Mouse (Mus musculus) neural tube, embryonic 13.5 days (tissue): ENCODE results near the gene Cacna1s. TPM values are rescaled to one million over a fixed set of nuclear protein-coding genes. Genes with fewer than 3 reads are reported as not detected.

ENCODE experiments used
- ATAC-seq: fragments of 200-750 bp; cut with Nextera tagmentation; 2 replicates; pipeline ENCODE4 v1.8.0; 2017; ENCODE audit warnings: low read depth, mild to moderate bottlenecking, moderate TSS enrichment, moderate library complexity
- H3K27ac ChIP-seq: fragments of 300-500 bp; sonication (generic); replicated peaks from 2 replicates; pipeline ENCODE4 v1.5.1; 2015; ENCODE audit warnings: moderate library complexity, mild to moderate bottlenecking, inconsistent platforms
- H3K27me3 ChIP-seq: fragments of 300-500 bp; sonication (generic); 2 replicates; pipeline ENCODE4 v1.6.1; 2015; ENCODE audit warnings: mild to moderate bottlenecking, inconsistent platforms
- H3K36me3 ChIP-seq: fragments of 300-500 bp; sonication (generic); 2 replicates; pipeline ENCODE4 v1.6.1; 2015; ENCODE audit warnings: mild to moderate bottlenecking, inconsistent platforms
- H3K4me1 ChIP-seq: fragments of 300-500 bp; sonication (generic); replicated peaks from 2 replicates; pipeline ENCODE4 v1.6.1; 2015; ENCODE audit warnings: inconsistent platforms
- H3K4me2 ChIP-seq: fragments of 300-500 bp; sonication (generic); 2 replicates; pipeline ENCODE4 v1.6.1; 2015; ENCODE audit warnings: inconsistent platforms, mild to moderate bottlenecking, moderate library complexity
- H3K4me3 ChIP-seq: fragments of 300-500 bp; sonication (generic); 2 replicates; pipeline ENCODE4 v1.5.1; 2015; ENCODE audit warnings: mild to moderate bottlenecking, inconsistent platforms
- H3K9ac ChIP-seq: fragments of 300-500 bp; sonication (generic); 2 replicates; pipeline ENCODE4 v1.6.1; 2015; ENCODE audit warnings: moderate library complexity, mild to moderate bottlenecking, inconsistent platforms
- H3K9me3 ChIP-seq: fragments of 300-500 bp; sonication (generic); 2 replicates; pipeline ENCODE4 v1.6.1; 2016; ENCODE audit warnings: inconsistent platforms
- WGBS: fragments of 180-500 bp; shearing (Covaris S2); methylation state at CpG from one replicate; pipeline ENCODE4 v1.1.7; 2015; 5-methylcytosine and 5-hydroxymethylcytosine counted together
- polyA plus RNA-seq: library from polyadenylated mRNA; unstranded; fragments of >200 nt; fragmentation: Nextera tagmentation; extraction: Ambion mirVana; gene quantifications from 2 replicates; pipeline ENCODE4 v1.2.1, GENCODE M21; 2015

The Cacna1s gene
- 0.28 and 1.2 TPM in 2 replicates for polyA plus RNA-seq

DNA sequence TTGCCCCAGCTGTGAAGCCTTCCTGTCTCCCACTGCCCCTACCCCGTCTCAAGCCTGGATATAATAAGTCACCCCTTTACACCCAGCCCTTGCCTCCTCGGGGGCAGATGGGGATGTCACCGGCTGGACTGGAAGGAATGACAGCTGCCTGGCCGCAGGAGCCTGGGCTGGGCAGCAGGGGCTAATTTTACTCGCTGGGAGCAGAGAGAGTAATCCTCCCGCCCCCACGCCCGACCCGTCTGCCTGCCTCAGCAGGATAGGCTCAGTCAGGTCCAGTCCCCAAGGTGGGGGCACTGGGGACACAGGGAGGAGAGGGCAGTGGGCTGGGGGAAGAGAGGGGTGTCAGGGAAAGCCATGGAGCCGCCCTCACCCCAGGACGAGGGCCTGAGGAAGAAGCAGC lies at the start of gene Cacna1s:
Gene Cacna1s, plus strand, starts transcription at position 204 of the 400 bp plus-strand sequence.
- Histone ChIP-seq H3K36me3 (no peaks in the 10 kb centered on the region), H3K27ac (no peak within 1 kb of the TSS), H3K9me3 (no peaks in the 10 kb centered on the region), H3K4me2 (no peak within 1 kb of the TSS), H3K9ac (no peak within 1 kb of the TSS), H3K4me3 (no peak within 1 kb of the TSS), H3K4me1 (peaks cover 20% of the 10 kb centered on the region), H3K27me3 (peaks cover 58% of the 10 kb centered on the region)
- 44% methylated on average over 11 of the region's 11 CpGs for WGBS
- no peak for ATAC-seq

DNA sequence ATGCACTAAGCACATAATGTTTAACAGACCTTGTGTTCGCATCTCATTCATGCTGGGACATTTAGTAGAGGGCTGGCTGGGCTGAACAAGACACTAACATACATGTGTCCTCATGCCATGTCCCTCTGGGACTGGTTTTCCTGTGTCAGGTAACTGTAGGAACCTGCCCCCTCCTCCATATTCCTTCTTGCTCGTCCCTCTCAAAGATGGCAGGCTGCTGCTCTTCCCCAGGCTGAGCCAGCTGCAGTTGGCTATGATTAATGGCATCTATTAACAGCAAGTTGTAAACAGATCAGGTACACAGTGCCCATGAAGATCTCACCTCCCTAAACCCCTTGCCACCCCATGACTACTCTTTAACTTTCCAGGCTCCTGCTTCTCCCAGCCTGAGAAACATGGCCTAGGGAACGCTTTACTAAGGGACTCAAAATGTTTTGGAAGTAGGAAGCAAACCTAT lies 46.2 kb upstream of the Cacna1s start, which contains the start of gene Igfn1:
Gene Igfn1, minus strand, starts transcription at position 51 of the 457 bp plus-strand sequence.
- no peaks in the 10 kb centered on the region for H3K9me3 ChIP-seq
- H3K9ac ChIP-seq = no peak within 1 kb of the TSS
- 72% methylated on average over 3 of the region's 3 CpGs for WGBS

DNA sequence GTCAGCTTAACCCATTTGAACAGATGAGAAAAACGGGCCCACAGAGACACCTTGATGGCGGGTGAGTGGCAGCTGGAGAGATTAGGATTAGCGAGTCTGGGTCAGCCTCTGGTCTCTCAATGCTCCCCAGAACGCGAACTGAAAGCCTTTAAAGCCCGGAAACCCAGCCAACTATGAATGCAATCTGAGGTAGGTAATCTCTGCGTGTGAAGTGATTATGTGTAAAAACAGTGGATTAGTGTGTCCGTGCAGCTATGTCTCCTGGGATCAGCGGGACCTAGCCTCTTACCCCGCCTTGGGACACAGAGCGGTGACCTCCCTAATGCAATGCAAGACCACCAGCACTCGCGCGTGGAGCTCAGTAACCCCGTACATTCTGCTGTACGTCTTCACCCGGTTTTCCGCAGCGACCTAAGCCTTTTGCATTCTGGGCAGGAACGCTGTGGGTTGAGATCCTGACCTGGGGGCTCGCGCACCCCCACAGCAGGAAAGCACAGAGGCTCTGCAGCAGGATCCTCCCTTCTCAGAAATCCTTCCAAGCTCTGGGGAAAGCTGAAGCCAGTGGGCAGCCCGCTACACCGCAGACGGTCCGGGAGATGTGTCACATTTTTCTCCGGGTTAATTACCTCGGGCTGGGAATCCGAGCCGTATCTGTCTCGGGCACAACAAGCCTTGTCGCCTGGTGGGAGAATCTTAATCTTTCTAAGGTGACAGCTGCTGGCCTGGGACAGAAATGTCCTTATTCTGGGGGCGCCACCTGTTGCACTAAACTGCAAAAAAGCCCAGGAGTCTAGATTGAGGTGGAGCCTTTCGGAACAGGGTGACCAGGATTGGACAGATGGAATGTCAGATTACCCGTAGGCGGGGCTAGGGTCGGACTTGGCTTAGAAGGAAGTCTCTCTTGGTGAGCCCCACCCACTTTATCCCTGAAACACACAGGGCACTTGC lies 45.1 kb upstream of the Cacna1s start, which contains the start of gene Tmem9:
Gene Tmem9, plus strand, starts transcription at position 940 of the 948 bp plus-strand sequence.
- Histone ChIP-seq H3K4me3 (peak within 1 kb of the TSS; percentile 37), H3K27me3 (peaks cover 27% of the 10 kb centered on the region), H3K36me3 (no peaks in the 10 kb centered on the region), H3K9me3 (no peaks in the 10 kb centered on the region), H3K4me2 (peak within 1 kb of the TSS; percentile 60), H3K4me1 (peaks cover 10% of the 10 kb centered on the region), H3K27ac (no peak within 1 kb of the TSS), H3K9ac (peak within 1 kb of the TSS; percentile 23; the same call in 1 of the 2 replicates)
- WGBS = 4% methylated on average over 37 of the region's 37 CpGs
- ATAC-seq = peak; percentile 53; the same call in 1 of the 2 replicates

More for the DNA sequence above, 46.2 kb upstream of the Cacna1s start, which contains the start of gene Igfn1:
- Histone ChIP-seq H3K36me3 (no peaks in the 10 kb centered on the region), H3K4me1 (peaks cover 10% of the 10 kb centered on the region), H3K27ac (no peak within 1 kb of the TSS), H3K27me3 (peaks cover 27% of the 10 kb centered on the region), H3K4me2 (peak within 1 kb of the TSS; percentile 60), H3K4me3 (0 out of 2 replicates have a peak within 1 kb of the TSS, but pooled peaks have one; percentile 37)
- no peak for ATAC-seq

DNA sequence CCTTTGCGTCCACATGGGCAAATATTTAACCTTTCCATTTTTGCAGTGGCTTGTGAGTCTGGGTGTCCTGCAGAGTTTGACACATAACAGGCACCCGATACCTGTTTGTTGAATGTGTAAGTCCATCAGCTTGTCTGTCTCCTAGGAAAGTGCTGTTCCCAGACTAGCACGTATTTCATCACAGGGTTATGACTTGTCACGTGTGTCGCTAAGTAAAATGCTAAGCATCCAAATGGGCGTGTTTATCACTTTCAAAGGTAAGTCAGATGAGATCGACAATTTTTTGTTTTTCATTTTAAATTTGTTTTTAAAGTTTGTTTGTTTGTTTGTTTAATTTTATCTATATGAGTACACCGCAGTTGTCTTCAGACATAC lies 44.4 kb upstream of the Cacna1s start:
- no peak overlapping the region for H3K9ac ChIP-seq
- peaks cover 10% of the 10 kb centered on the region for H3K4me1 ChIP-seq
- ATAC-seq = no peak
- WGBS = 28% methylated on average over 8 of the region's 8 CpGs
- peak overlapping the region; percentile 37 for H3K4me3 ChIP-seq
- no peaks in the 10 kb centered on the region for H3K36me3 ChIP-seq
- no peaks in the 10 kb centered on the region for H3K9me3 ChIP-seq
- H3K27ac ChIP-seq = no peak overlapping the region
- peaks cover 27% of the 10 kb centered on the region for H3K27me3 ChIP-seq
- peak overlapping the region; percentile 60 for H3K4me2 ChIP-seq

DNA sequence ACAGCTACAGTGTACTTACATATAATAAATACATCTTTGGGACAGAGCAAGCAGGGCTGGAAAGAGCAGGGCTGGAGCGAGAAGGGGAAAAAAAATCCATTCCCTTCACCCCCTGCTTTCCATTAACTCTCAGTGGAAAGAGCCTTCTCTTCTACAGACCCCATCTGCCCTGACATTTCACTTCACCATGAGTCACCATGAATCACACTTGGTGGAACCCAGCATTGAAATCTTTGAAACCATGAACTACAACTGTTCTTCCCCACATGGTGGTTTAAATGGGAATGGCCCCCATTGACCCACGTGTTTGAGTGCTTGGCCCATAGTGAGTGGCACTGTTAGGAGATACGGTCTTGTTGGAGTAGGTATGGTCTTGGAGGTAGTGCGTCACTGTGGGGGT lies 42.3 kb upstream of the Cacna1s start:
- no peak overlapping the region for H3K4me2 ChIP-seq
- WGBS = 88% methylated on average over 4 of the region's 4 CpGs
- no peaks in the 10 kb centered on the region for H3K9me3 ChIP-seq
- no peaks in the 10 kb centered on the region for H3K36me3 ChIP-seq
- H3K4me3 ChIP-seq = no peak overlapping the region
- no peak overlapping the region for H3K27ac ChIP-seq
- H3K27me3 ChIP-seq = peaks cover 27% of the 10 kb centered on the region
- no peak for ATAC-seq
- H3K9ac ChIP-seq = no peak overlapping the region
- H3K4me1 ChIP-seq = peaks cover 10% of the 10 kb centered on the region

DNA sequence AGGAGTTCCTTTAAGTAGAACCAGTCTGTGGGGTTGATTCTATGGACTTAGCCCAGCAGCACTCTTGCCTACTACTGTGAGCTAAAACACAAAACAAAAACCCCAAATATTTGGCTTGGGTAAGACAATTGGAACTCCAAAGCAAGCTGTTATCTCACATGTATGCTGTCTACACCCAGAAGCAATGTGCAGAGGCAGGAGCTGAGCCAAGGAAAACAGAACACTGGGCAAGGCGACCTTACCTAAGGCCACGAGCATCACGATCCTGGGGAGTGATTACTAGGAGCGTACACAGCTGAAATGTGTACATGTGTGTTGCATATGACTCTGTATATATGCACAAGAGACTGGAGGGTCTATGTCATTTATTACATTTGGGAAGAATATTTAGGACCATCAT lies 39.0 kb upstream of the Cacna1s start:
- no peak for ATAC-seq
- Histone ChIP-seq H3K4me2 (no peak overlapping the region), H3K27me3 (peaks cover 9% of the 10 kb centered on the region), H3K27ac (no peak overlapping the region), H3K9ac (no peak overlapping the region), H3K4me1 (peaks cover 8% of the 10 kb centered on the region), H3K36me3 (no peaks in the 10 kb centered on the region), H3K4me3 (no peak overlapping the region), H3K9me3 (no peaks in the 10 kb centered on the region)
- 90% methylated on average over 4 of the region's 4 CpGs for WGBS

DNA sequence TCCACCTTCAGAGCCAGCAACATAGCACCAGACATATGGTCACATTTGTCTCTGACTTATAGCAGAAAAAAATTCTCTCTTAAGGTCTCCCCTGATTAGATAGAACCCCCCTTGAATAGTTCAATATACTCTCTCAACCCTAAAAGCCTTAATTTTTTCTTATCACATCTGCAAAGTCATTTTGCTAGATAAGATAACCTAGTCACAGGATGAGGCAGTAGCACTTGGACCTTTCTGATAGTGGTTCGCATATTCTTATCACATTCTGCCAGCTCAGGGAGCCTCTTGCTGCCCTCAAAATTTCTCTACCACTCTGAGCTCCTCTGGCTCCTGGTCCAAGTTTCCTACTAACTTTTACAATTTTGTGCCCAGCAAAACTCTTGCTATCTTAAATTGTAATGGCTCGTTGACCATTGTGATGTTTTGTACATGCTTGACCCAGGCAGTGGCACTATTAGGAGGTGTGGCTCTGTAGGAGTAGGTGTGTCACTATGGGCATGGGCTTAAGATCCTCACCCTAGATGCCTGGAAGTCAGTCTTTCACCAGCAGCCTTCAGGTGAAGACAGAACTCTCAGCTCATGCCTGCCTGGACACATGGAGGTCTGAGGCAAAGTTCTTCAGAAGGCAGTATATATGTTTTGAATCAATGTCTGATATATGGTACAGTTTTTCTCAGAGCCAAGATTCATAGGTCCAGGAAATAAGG lies 37.6 kb upstream of the Cacna1s start:
- ATAC-seq = no peak

DNA sequence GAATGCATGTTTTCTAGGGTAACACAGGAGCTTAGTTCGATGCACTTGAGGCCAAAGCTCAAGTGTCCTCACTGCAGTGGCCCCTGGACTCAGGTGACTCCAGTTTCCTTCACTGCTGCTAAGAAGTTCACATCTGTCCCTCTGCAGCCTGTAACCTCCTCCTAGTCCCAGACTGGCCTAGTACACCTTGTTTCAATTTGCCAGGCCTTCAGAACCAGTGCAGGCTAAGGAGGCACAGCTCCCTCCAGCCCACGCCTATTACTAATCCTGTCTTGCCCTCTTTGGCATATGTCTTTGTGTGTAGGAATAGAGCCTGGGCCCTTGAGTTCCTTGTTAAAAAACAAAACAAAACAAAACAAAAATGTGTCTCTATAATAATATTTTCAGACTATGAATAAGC lies 35.2 kb upstream of the Cacna1s start:
- Histone ChIP-seq H3K9me3 (no peaks in the 10 kb centered on the region), H3K36me3 (peaks cover 20% of the 10 kb centered on the region), H3K4me1 (peaks cover 20% of the 10 kb centered on the region), H3K4me2 (peak overlapping the region; percentile 25; the same call in 1 of the 2 replicates), H3K27me3 (no peaks in the 10 kb centered on the region), H3K27ac (no peak overlapping the region), H3K4me3 (no peak overlapping the region), H3K9ac (no peak overlapping the region)
- WGBS = 92% methylated on average over 2 of the region's 2 CpGs
- peak; percentile 30; the same call in 1 of the 2 replicates for ATAC-seq

More for the DNA sequence above, 37.6 kb upstream of the Cacna1s start:
- Histone ChIP-seq H3K4me1 (peaks cover 20% of the 10 kb centered on the region), H3K4me2 (no peak overlapping the region), H3K36me3 (no peaks in the 10 kb centered on the region), H3K9me3 (no peaks in the 10 kb centered on the region), H3K27ac (no peak overlapping the region), H3K9ac (no peak overlapping the region), H3K27me3 (no peaks in the 10 kb centered on the region), H3K4me3 (no peak overlapping the region)
- 80% methylated on average over 2 of the region's 2 CpGs for WGBS

DNA sequence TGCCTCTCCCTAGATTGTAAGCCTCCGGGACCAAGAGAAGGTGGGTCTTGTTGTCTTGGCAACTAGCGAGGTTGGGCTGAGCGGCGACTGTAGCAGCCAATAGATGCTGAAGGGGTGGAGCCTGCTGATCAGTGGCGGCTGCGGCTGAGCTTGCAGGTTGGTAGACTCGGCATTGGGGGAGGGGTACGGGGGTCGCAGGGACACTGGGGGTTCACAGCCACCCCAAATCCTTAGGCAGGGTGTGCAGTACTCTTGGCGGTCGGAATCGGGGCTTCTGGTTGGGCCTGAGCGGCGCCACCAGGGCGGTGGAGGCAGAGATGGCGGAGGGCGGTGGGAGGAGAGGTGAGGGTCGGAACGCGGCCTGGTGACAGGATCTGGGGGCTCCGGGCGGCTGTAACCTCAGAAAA lies 34.6 kb upstream of the Cacna1s start:
- peak overlapping the region; percentile 97 for H3K4me2 ChIP-seq
- H3K27me3 ChIP-seq = no peaks in the 10 kb centered on the region
- H3K9me3 ChIP-seq = no peaks in the 10 kb centered on the region
- under 1% methylated on average over 22 of the region's 22 CpGs for WGBS
- peak; percentile 99 for ATAC-seq
- peak overlapping the region; percentile 74 for H3K4me3 ChIP-seq
- H3K4me1 ChIP-seq = peaks cover 20% of the 10 kb centered on the region
- peaks cover 26% of the 10 kb centered on the region for H3K36me3 ChIP-seq
- peak overlapping the region; percentile 81 for H3K27ac ChIP-seq
- peak overlapping the region; percentile 87 for H3K9ac ChIP-seq

DNA sequence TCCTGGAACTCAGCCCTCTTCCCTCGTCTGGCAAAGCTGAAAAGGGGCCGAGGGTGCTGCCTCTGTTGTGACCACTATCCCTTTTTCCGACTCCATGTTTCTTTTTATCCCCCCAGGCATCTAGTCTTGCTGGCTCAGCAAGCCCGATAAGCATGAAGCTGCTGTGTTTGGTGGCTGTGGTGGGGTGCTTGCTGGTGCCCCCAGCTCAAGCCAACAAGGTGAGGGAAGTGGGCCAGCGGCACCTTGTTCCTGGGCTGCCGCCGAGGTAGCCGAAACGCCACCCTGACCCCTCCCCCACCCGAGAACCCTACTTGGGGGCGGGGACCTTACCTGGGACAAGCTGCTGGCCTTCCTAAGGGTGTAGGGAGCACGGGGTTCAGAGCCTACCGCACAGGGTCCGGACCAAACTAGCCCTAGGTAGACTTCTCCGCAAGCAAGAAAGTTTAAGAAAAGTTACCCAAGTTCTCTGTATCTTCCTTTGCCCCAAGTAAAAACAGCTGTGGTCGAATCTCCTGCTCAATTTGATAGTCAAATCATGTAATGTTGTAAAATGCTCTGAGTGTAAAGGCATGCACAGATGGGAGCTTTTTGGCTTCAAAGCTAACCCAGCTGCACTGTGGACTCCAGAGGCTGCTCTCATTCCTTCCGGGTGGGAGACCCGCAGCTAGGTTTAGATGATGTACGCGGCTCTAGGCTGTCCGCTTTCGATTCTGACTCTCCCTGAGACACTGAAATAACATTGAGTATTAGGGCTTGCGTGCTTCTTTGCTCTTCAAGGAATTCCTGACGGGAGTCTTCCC lies 34.0 kb upstream of the Cacna1s start:
- H3K9ac ChIP-seq = peak overlapping the region; percentile 87
- H3K4me2 ChIP-seq = peak overlapping the region; percentile 97
- H3K9me3 ChIP-seq = no peaks in the 10 kb centered on the region
- H3K27ac ChIP-seq = peak overlapping the region; percentile 81
- H3K36me3 ChIP-seq = peaks cover 33% of the 10 kb centered on the region
- peak overlapping the region; percentile 74 for H3K4me3 ChIP-seq
- no peaks in the 10 kb centered on the region for H3K27me3 ChIP-seq
- peak; percentile 75 for ATAC-seq
- H3K4me1 ChIP-seq = peaks cover 20% of the 10 kb centered on the region
- WGBS = 6% methylated on average over 24 of the region's 24 CpGs

DNA sequence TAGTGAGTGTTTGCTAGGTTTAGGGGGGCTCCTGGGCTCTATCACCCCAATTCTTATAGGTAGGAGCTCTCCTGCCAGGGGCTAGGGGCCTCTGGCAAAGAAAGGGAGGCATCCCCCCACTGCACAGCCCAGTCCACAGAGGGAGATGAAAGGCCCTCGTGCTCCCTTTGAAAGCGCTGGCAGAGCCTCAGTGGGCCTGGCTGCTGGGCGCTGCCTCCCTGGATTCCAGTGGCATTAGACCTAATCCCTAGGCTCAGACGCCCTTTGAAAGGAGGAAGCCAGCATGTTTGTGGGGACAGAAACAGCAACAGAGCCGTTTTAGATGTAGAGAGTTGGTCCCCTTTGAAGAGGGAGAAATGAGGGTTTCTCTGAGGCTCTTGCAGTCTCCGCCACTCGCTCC lies 22.3 kb upstream of the Cacna1s start:
- no peaks in the 10 kb centered on the region for H3K9me3 ChIP-seq
- H3K36me3 ChIP-seq = peaks cover 99% of the 10 kb centered on the region
- H3K27me3 ChIP-seq = no peaks in the 10 kb centered on the region
- H3K9ac ChIP-seq = no peak overlapping the region
- no peak for ATAC-seq
- 74% methylated on average over 7 of the region's 7 CpGs for WGBS
- no peak overlapping the region for H3K4me2 ChIP-seq
- no peaks in the 10 kb centered on the region for H3K4me1 ChIP-seq
- no peak overlapping the region for H3K4me3 ChIP-seq
- no peak overlapping the region for H3K27ac ChIP-seq
